Mouse (Mus musculus): ENCODE results near the gene Slit3. TPM values are rescaled to one million over a fixed set of nuclear protein-coding genes. Genes with fewer than 3 reads are reported as not detected.

Slit3 gene
- total and polyA plus RNA-seq, 3 experiments: 0.76 TPM; not detected in 2

DNA sequence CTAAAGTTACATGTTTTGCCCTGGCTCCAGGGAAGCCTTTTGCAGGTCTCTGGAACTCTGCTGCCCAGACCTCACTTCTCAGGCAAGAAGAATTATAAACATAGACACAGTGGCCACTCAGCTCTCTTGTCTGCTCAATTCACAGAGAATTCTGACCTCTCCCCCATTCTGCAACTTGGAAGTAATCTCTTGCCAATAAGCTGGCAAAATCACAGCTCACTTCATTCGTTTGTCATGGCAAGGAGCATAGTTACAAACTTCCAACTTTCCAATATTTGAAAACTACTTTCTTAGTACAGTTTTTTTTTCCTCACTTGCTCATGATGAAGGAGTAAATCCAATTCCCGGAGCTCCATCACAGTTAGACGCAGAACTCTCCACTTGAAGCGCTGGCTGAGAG lies 11.2 kb upstream of the Slit3 start:
- no peaks in the 10 kb centered on the region for H3K36me3 ChIP-seq (replicated peaks)
- no peak for DNase-seq (ENCODE audit: low spot score)
- TF ChIP-seq CTCF (IDR thresholded peaks at IDR 0.05; ENCODE audit: low read depth, low read length) (no peak), GATA1 (IDR thresholded peaks at IDR 0.05; ENCODE audit: borderline replicate concordance, low read length) (no peak), TAL1 (conservative IDR thresholded peaks at IDR 0.05; ENCODE audit: low read depth, low read length) (no peak), POLR2AphosphoS5 (IDR thresholded peaks at IDR 0.05; ENCODE audit: insufficient replicate concordance, low read depth, low read length) (no peak), GATA2 (IDR thresholded peaks at IDR 0.05; ENCODE audit: borderline replicate concordance, low read depth, low read length) (no peak)

GRCm38 (mm10) chr11:35110784-35111183 lies 10.2 kb upstream of the Slit3 start:
- TF ChIP-seq TAL1 (conservative IDR thresholded peaks at IDR 0.05; ENCODE audit: low read depth, low read length) (no peak), POLR2AphosphoS5 (IDR thresholded peaks at IDR 0.05; ENCODE audit: insufficient replicate concordance, low read depth, low read length) (no peak), GATA2 (IDR thresholded peaks at IDR 0.05; ENCODE audit: borderline replicate concordance, low read depth, low read length) (no peak), CTCF (IDR thresholded peaks at IDR 0.05; ENCODE audit: low read depth, low read length) (no peak), GATA1 (IDR thresholded peaks at IDR 0.05; ENCODE audit: borderline replicate concordance, low read length) (no peak)
- Histone ChIP-seq H3K27me3 (ENCODE audit: insufficient read depth, low read length) (no peaks in the 10 kb centered on the region), H3K9me3 (replicated peaks) (peaks cover 23% of the 10 kb centered on the region), H3K4me1 (ENCODE audit: insufficient read depth, low read depth, low read length) (no peaks in the 10 kb centered on the region), H3K4me3 (ENCODE audit: low read depth, low read length) (no peak overlapping the region), H3K36me3 (replicated peaks) (no peaks in the 10 kb centered on the region)
- no peak for DNase-seq (ENCODE audit: low spot score)
- no peak for ATAC-seq (ENCODE audit: extremely low read depth, insufficient number of reproducible peaks, low FRiP score, poor library complexity, severe bottlenecking)

More for the DNA sequence above, 11.2 kb upstream of the Slit3 start:
- ATAC-seq (ENCODE audit: extremely low read depth, insufficient number of reproducible peaks, low FRiP score, poor library complexity, severe bottlenecking): no peak
- H3K27me3 ChIP-seq (ENCODE audit: insufficient read depth, low read length): no peaks in the 10 kb centered on the region
- H3K4me1 ChIP-seq (ENCODE audit: insufficient read depth, low read depth, low read length): no peaks in the 10 kb centered on the region
- H3K9me3 ChIP-seq (replicated peaks): peaks cover 18% of the 10 kb centered on the region
- no peak overlapping the region for H3K4me3 ChIP-seq (ENCODE audit: low read depth, low read length)

DNA sequence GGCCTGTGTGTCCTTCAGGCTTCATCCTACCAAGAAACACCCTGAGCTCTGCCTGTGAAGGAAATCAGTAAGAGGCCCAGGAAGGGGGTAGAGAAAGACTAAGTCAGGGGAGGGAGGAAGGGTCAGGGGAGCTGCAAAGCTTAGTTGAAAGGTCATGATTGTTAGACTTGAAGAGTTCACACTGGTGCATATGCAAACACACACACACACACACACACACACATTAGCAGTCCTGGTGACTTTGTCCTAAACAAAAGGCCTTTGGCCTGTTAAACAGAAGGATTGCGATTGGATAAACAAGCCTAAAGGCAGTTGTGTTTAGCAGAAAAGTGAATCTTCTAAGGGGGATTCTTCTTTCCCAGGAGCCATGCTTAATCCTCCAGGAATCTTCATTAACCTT lies 7.7 kb upstream of the Slit3 start:
- Histone ChIP-seq H3K4me3 (ENCODE audit: low read depth, low read length) (no peak overlapping the region), H3K27me3 (ENCODE audit: insufficient read depth, low read length) (no peaks in the 10 kb centered on the region), H3K36me3 (replicated peaks) (no peaks in the 10 kb centered on the region), H3K9me3 (replicated peaks) (peaks cover 37% of the 10 kb centered on the region), H3K4me1 (ENCODE audit: insufficient read depth, low read depth, low read length) (no peaks in the 10 kb centered on the region)
- ATAC-seq (ENCODE audit: extremely low read depth, insufficient number of reproducible peaks, low FRiP score, poor library complexity, severe bottlenecking): no peak
- TF ChIP-seq CTCF (IDR thresholded peaks at IDR 0.05; ENCODE audit: low read depth, low read length) (no peak), TAL1 (conservative IDR thresholded peaks at IDR 0.05; ENCODE audit: low read depth, low read length) (no peak)
- DNase-seq (ENCODE audit: low spot score): no peak

- no peak overlapping the region for H3K4me3 ChIP-seq (ENCODE audit: low read depth, low read length)
- no peaks in the 10 kb centered on the region for H3K4me1 ChIP-seq (ENCODE audit: insufficient read depth, low read depth, low read length)
- no peaks in the 10 kb centered on the region for H3K36me3 ChIP-seq (replicated peaks)
- no peak for DNase-seq (ENCODE audit: low spot score)
- no peak for TF ChIP-seq POLR2AphosphoS5 (IDR thresholded peaks at IDR 0.05; ENCODE audit: insufficient replicate concordance, low read depth, low read length)
- TF ChIP-seq GATA2 (IDR thresholded peaks at IDR 0.05; ENCODE audit: borderline replicate concordance, low read depth, low read length): no peak
- TF ChIP-seq TAL1 (conservative IDR thresholded peaks at IDR 0.05; ENCODE audit: low read depth, low read length): no peak
- TF ChIP-seq GATA1 (IDR thresholded peaks at IDR 0.05; ENCODE audit: borderline replicate concordance, low read length): no peak
- no peak for TF ChIP-seq CTCF (IDR thresholded peaks at IDR 0.05; ENCODE audit: low read depth, low read length)
- peaks cover 48% of the 10 kb centered on the region for H3K9me3 ChIP-seq (replicated peaks)
- H3K27me3 ChIP-seq (ENCODE audit: insufficient read depth, low read length): no peaks in the 10 kb centered on the region
- ATAC-seq (ENCODE audit: extremely low read depth, insufficient number of reproducible peaks, low FRiP score, poor library complexity, severe bottlenecking): no peak
Observed at GRCm38 (mm10) chr11:35116436-35116835, 4.6 kb upstream of the Slit3 start.

GRCm38 (mm10) chr11:35117871-35118270 lies 3.2 kb upstream of the Slit3 start:
- no peak for DNase-seq (ENCODE audit: low spot score)
- Histone ChIP-seq H3K9me3 (replicated peaks) (peaks cover 58% of the 10 kb centered on the region), H3K4me3 (ENCODE audit: low read depth, low read length) (no peak overlapping the region), H3K27me3 (ENCODE audit: insufficient read depth, low read length) (no peaks in the 10 kb centered on the region), H3K4me1 (ENCODE audit: insufficient read depth, low read depth, low read length) (no peaks in the 10 kb centered on the region), H3K36me3 (replicated peaks) (no peaks in the 10 kb centered on the region)
- no peak for ATAC-seq (ENCODE audit: extremely low read depth, insufficient number of reproducible peaks, low FRiP score, poor library complexity, severe bottlenecking)
- no peak for TF ChIP-seq CTCF (IDR thresholded peaks at IDR 0.05; ENCODE audit: low read depth, low read length)
- TF ChIP-seq GATA1 (IDR thresholded peaks at IDR 0.05; ENCODE audit: borderline replicate concordance, low read length): no peak
- TF ChIP-seq TAL1 (conservative IDR thresholded peaks at IDR 0.05; ENCODE audit: low read depth, low read length): no peak
- TF ChIP-seq GATA2 (IDR thresholded peaks at IDR 0.05; ENCODE audit: borderline replicate concordance, low read depth, low read length): no peak
- no peak for TF ChIP-seq POLR2AphosphoS5 (IDR thresholded peaks at IDR 0.05; ENCODE audit: insufficient replicate concordance, low read depth, low read length)

- TF ChIP-seq POLR2AphosphoS5 (IDR thresholded peaks at IDR 0.05; ENCODE audit: insufficient replicate concordance, low read depth, low read length): no peak
- TF ChIP-seq CTCF (IDR thresholded peaks at IDR 0.05; ENCODE audit: low read depth, low read length): no peak
- no peak for TF ChIP-seq GATA2 (IDR thresholded peaks at IDR 0.05; ENCODE audit: borderline replicate concordance, low read depth, low read length)
- TF ChIP-seq GATA1 (IDR thresholded peaks at IDR 0.05; ENCODE audit: borderline replicate concordance, low read length): no peak
- TF ChIP-seq TAL1 (conservative IDR thresholded peaks at IDR 0.05; ENCODE audit: low read depth, low read length): no peak
- no peaks in the 10 kb centered on the region for H3K27me3 ChIP-seq (ENCODE audit: insufficient read depth, low read length)
Observed at GRCm38 (mm10) chr11:35118731-35119130, 2.3 kb upstream of the Slit3 start.

GRCm38 (mm10) chr11:35119360-35119759 lies 1.7 kb upstream of the Slit3 start:
- no peak for ATAC-seq (ENCODE audit: extremely low read depth, insufficient number of reproducible peaks, low FRiP score, poor library complexity, severe bottlenecking)
- no peaks in the 10 kb centered on the region for H3K4me1 ChIP-seq (ENCODE audit: insufficient read depth, low read depth, low read length)
- DNase-seq (ENCODE audit: low spot score): no peak
- no peaks in the 10 kb centered on the region for H3K27me3 ChIP-seq (ENCODE audit: insufficient read depth, low read length)
- no peak overlapping the region for H3K4me3 ChIP-seq (ENCODE audit: low read depth, low read length)
- H3K36me3 ChIP-seq (replicated peaks): no peaks in the 10 kb centered on the region
- no peak for TF ChIP-seq TAL1 (conservative IDR thresholded peaks at IDR 0.05; ENCODE audit: low read depth, low read length)
- H3K9me3 ChIP-seq (replicated peaks): peaks cover 67% of the 10 kb centered on the region

More at GRCm38 (mm10) chr11:35118731-35119130, 2.3 kb upstream of the Slit3 start:
- Histone ChIP-seq H3K4me1 (ENCODE audit: insufficient read depth, low read depth, low read length) (no peaks in the 10 kb centered on the region), H3K36me3 (replicated peaks) (no peaks in the 10 kb centered on the region), H3K9me3 (replicated peaks) (peaks cover 61% of the 10 kb centered on the region), H3K4me3 (ENCODE audit: low read depth, low read length) (no peak overlapping the region)
- ATAC-seq (ENCODE audit: extremely low read depth, insufficient number of reproducible peaks, low FRiP score, poor library complexity, severe bottlenecking) (no peak), DNase-seq (ENCODE audit: low spot score) (no peak)

All from G1E (cell line).